Mouse (Mus musculus) limb, embryonic 12.5 days (tissue): ENCODE results near the gene Atp1a2. TPM values are rescaled to one million over a fixed set of nuclear protein-coding genes. Genes with fewer than 3 reads are reported as not detected.
A peak's percentile ranks its signal among the peaks of the same experiment; 100 is the strongest.

ENCODE experiments used
- ATAC-seq: fragments of 200-750 bp; cut with Nextera tagmentation; 2 replicates; pipeline ENCODE4 v1.8.0; 2017; ENCODE audit warnings: low read depth, moderate TSS enrichment; ENCODE audit not compliant: insufficient number of reproducible peaks, insufficient read depth, low FRiP score, low TSS enrichment
- H3K27ac ChIP-seq: fragments of 300-500 bp; sonication (generic); 2 replicates; pipeline ENCODE4 v1.5.1; 2016; ENCODE audit warnings: mild to moderate bottlenecking, moderate library complexity
- H3K27me3 ChIP-seq: fragments of 300-500 bp; sonication (generic); 2 replicates; pipeline ENCODE4 v1.6.1; 2016; ENCODE audit warnings: mild to moderate bottlenecking, moderate library complexity
- H3K36me3 ChIP-seq: fragments of 300-500 bp; sonication (generic); 2 replicates; pipeline ENCODE4 v1.6.1; 2016; ENCODE audit warnings: mild to moderate bottlenecking, moderate library complexity
- H3K4me1 ChIP-seq: fragments of 300-500 bp; sonication (generic); replicated peaks from 2 replicates; pipeline ENCODE4 v1.6.1; 2016
- H3K4me2 ChIP-seq: fragments of 300-500 bp; sonication (generic); 2 replicates; pipeline ENCODE4 v1.6.1; 2016; ENCODE audit warnings: mild to moderate bottlenecking, moderate library complexity
- H3K4me3 ChIP-seq: fragments of 300-500 bp; sonication (generic); replicated peaks from 2 replicates; pipeline ENCODE4 v1.5.1; 2016; ENCODE audit warnings: mild to moderate bottlenecking
- H3K9ac ChIP-seq: fragments of 300-500 bp; sonication (generic); replicated peaks from 2 replicates; pipeline ENCODE4 v1.6.1; 2016; ENCODE audit warnings: mild to moderate bottlenecking, moderate library complexity
- H3K9me3 ChIP-seq: fragments of 300-500 bp; sonication (generic); 2 replicates; pipeline ENCODE4 v1.6.1; 2016; ENCODE audit warnings: mild to moderate bottlenecking, moderate library complexity
- WGBS: fragments of 180-500 bp; shearing (Covaris S2); methylation state at CpG from one replicate; pipeline ENCODE4 v1.1.7; 2016; 5-methylcytosine and 5-hydroxymethylcytosine counted together
- polyA plus RNA-seq: library from polyadenylated mRNA; unstranded; fragments of >200 nt; fragmentation: Nextera tagmentation; extraction: Ambion mirVana; gene quantifications from 2 replicates; pipeline ENCODE4 v1.2.1, GENCODE M21; 2016

The Atp1a2 gene
- polyA plus RNA-seq, 1 experiment from 2014 or later = 5.1 TPM

DNA sequence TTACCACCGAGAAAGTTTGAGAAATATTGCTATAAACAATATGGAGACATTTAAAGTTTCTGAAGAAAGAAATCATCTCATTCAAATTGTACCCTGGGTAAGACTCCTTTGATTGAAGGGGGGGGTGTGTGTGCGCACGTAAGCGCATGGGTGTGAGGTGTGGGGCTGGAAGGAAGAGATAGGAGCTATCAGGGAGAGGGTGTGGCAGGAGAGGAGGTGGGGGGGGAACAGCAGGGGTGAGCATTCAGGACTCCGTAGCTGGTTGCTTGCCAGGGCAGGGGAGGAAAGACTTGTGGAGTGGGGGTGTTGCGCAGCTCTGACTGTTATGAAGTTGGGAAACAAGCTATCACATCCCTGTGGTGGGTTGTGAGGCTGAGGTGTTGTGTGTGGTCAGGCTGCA, 6.6 kb upstream of the Atp1a2 start:
- H3K4me1 ChIP-seq = peaks cover 59% of the 10 kb centered on the region
- WGBS = 78% methylated on average over 6 of the region's 6 CpGs
- ATAC-seq = no peak

DNA sequence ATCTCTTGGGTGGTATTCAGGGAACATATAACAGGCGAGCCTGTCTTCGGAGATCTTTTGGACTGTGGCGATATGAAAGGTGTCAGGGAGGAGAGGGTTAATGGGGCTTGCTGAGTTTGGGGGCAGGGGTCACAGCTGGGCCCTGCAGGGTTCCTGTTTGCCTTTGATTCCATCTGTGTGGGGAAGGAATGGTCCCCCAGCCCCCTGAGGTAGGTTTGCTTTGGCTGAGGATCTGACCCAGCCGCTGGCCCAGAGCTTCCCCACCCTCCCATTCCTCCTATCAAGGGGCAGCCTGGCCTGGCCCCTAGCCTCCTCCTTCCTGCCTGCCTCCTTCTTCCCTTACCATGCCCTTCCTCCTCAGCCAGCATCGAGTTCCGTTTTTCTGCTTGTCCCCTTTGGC, 5.0 kb upstream of the Atp1a2 start:
- Histone ChIP-seq H3K4me3 (no peak overlapping the region), H3K4me1 (peaks cover 63% of the 10 kb centered on the region), H3K27me3 (no peaks in the 10 kb centered on the region), H3K4me2 (no peak overlapping the region), H3K27ac (peak overlapping the region; percentile 51; the same call in 1 of the 2 replicates), H3K9me3 (no peaks in the 10 kb centered on the region), H3K9ac (no peak overlapping the region), H3K36me3 (no peaks in the 10 kb centered on the region)
- 9% methylated on average over 6 of the region's 6 CpGs for WGBS
- ATAC-seq = no peak

More for the DNA sequence above, 6.6 kb upstream of the Atp1a2 start:
- H3K4me3 ChIP-seq = no peak overlapping the region
- H3K36me3 ChIP-seq = no peaks in the 10 kb centered on the region
- no peak overlapping the region for H3K4me2 ChIP-seq
- no peak overlapping the region for H3K9ac ChIP-seq
- no peaks in the 10 kb centered on the region for H3K9me3 ChIP-seq
- H3K27me3 ChIP-seq = no peaks in the 10 kb centered on the region
- no peak overlapping the region for H3K27ac ChIP-seq

DNA sequence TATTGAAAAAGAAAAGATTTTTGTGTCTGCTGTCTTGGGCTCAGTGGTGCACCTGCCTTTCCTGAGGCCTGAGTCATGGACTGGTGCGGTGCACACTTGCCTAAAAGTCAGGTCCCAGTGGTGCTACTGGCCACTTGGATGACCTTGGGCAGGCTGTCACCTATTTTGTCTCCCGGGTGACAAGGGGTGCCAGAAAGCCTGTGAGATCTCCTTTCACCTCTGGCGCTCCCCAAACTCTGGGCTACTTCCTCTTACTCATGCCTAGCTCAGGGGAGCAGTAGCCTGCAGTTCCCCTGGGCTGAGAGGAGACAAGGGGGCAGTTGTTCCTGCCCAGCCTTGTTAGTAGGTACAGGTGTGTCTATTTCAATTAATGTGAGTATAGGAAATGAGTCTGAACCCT, 4.4 kb upstream of the Atp1a2 start:
- Histone ChIP-seq H3K27me3 (no peaks in the 10 kb centered on the region), H3K9me3 (no peaks in the 10 kb centered on the region), H3K9ac (no peak overlapping the region), H3K4me1 (peaks cover 63% of the 10 kb centered on the region), H3K36me3 (no peaks in the 10 kb centered on the region), H3K4me3 (no peak overlapping the region), H3K27ac (no peak overlapping the region), H3K4me2 (no peak overlapping the region)
- ATAC-seq = no peak
- WGBS = 42% methylated on average over 3 of the region's 3 CpGs

DNA sequence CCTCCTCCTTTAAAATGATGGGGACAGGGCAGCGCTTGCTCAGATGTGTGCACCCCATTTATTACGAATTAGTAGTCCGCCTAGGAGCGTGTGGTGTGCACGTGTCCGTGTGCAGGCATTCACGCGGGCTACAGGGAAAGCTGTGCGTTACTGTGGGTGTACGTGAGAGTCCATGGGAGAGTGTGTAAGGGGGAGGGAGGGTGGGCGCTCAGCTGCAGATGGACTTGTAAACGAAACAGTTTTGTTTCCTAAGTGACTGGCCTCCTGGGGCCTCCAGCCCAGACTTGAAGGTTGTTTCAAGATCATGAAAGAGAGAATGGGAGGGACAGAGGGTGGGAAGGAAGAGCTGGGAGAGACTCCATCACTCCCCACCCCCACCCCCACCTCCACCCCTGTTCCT, 3.3 kb upstream of the Atp1a2 start:
- Histone ChIP-seq H3K4me1 (peaks cover 75% of the 10 kb centered on the region), H3K4me2 (no peak overlapping the region), H3K27me3 (no peaks in the 10 kb centered on the region), H3K9me3 (no peaks in the 10 kb centered on the region), H3K36me3 (no peaks in the 10 kb centered on the region), H3K9ac (no peak overlapping the region), H3K27ac (peak overlapping the region; percentile 18; the same call in 1 of the 2 replicates), H3K4me3 (no peak overlapping the region)
- no peak for ATAC-seq
- 24% methylated on average over 12 of the region's 12 CpGs for WGBS

DNA sequence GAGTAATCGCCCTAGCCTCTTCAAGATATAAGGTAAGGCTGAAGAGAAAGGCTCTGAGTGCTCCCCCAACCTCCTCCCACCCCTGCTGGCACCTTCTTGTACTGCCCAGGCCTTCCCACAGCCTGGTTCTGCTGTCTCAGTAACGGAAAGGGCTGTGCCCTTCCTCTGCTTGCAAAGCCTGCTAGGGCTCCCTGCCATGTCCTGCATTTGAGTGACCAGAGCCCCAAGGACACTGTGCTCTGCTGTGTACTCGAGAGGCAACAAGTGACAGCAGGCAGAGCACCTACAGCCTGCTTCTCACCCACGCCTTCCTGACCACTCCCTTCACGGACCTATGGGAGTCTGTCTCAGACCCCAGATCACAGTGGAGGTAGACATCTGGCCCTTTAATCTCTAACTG, 2.4 kb upstream of the Atp1a2 start:
- no peaks in the 10 kb centered on the region for H3K27me3 ChIP-seq
- peak overlapping the region; percentile 18; the same call in 1 of the 2 replicates for H3K27ac ChIP-seq
- H3K36me3 ChIP-seq = no peaks in the 10 kb centered on the region
- H3K4me3 ChIP-seq = no peak overlapping the region
- WGBS = 55% methylated on average over 5 of the region's 5 CpGs
- H3K4me1 ChIP-seq = peaks cover 84% of the 10 kb centered on the region
- no peak overlapping the region for H3K4me2 ChIP-seq
- no peaks in the 10 kb centered on the region for H3K9me3 ChIP-seq
- no peak for ATAC-seq
- no peak overlapping the region for H3K9ac ChIP-seq

DNA sequence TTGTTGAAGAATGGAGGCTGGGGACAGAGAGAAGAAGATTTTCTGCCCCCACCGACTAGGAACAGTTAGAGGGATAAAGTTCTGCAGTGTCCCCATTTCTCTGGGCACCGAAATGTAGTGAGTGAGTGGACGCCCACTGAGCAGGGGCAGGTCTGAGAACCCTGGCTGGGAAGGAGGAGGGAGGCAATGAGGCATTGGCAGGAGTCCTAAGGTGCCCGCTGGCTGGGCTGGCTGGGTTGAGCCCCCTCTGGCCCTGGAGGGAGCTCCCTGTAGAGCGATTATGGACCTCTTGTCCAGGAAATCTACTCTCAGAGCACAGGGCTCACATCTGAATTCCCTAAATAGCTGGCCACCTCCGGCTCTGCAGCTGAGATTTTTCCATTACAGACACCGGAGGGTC, 1.7 kb upstream of the Atp1a2 start:
- Histone ChIP-seq H3K4me2 (no peak overlapping the region), H3K27ac (no peak overlapping the region), H3K4me1 (peaks cover 89% of the 10 kb centered on the region), H3K9ac (no peak overlapping the region), H3K9me3 (no peaks in the 10 kb centered on the region), H3K36me3 (no peaks in the 10 kb centered on the region), H3K4me3 (no peak overlapping the region), H3K27me3 (no peaks in the 10 kb centered on the region)
- no peak for ATAC-seq
- WGBS = 57% methylated on average over 7 of the region's 7 CpGs

DNA sequence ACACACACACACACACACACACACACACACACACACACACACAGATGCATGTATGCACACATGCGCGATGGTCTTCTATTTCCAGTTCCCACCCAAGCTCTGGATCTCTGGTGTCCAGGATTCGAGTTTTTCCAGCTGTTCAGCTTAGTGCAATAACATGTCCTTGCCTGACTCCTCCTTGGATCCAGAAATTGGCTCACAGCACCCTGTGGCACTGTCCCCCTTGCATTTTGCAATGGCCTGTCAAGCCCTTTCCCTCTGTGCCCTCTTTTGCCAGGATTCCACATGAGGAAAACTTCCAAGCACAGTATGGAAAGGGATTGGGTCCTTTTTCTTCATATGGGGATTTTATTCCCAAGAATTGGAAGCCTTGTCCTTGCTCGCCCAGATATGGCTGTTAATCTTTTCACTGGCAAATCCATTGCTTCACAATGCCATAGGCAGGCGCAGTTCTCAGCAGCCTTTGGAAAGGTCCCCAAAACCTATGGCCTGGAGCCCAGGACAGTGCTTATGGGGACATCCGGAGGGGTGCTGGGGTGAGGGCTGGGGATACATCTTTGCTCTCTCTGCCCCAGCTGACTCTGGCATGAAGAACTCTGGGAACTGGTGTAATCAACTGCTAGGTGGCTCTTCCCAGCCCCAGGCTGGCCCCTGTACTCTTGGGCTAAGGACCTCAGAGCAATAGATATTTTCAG, 901 bp downstream of the Atp1a2 start:
- no peaks in the 10 kb centered on the region for H3K9me3 ChIP-seq
- H3K4me1 ChIP-seq = peaks cover 72% of the 10 kb centered on the region
- peak overlapping the region; percentile 50 for H3K4me2 ChIP-seq
- H3K27ac ChIP-seq = peak overlapping the region; percentile 88
- WGBS = 76% methylated on average over 6 of the region's 6 CpGs
- H3K36me3 ChIP-seq = no peaks in the 10 kb centered on the region
- peak overlapping the region; percentile 28 for H3K4me3 ChIP-seq
- H3K27me3 ChIP-seq = no peaks in the 10 kb centered on the region
- H3K9ac ChIP-seq = peak overlapping the region; percentile 28; the same call in 1 of the 2 replicates
- ATAC-seq = no peak

DNA sequence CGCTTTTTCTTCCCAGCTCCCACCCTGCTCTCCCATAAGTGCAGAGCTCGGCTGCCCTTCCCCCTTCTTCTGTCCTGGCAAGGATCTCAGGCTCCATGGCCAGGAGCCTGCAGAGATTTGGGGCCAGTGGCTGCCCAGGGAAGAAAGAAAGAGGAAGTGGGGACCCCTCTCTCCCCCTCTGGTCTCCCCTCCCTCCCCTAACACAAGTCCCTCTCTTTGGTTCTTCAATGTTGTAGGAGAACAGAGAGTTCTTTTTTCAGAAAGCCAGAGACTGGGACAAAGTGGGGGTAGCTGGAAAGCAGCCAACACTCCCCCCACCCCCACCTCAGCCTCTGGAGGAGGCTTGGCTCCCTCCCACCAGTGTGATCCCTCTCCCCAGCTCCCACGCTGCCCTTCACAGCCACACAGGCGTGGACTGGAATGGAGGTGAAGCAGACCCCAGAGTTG, 2.1 kb downstream of the Atp1a2 start:
- Histone ChIP-seq H3K36me3 (peaks cover 2% of the 10 kb centered on the region; the same call in 1 of the 2 replicates), H3K27ac (peak overlapping the region; percentile 88), H3K9ac (no peak overlapping the region), H3K9me3 (no peaks in the 10 kb centered on the region), H3K4me2 (peak overlapping the region; percentile 50), H3K4me3 (no peak overlapping the region), H3K4me1 (peaks cover 61% of the 10 kb centered on the region), H3K27me3 (no peaks in the 10 kb centered on the region)
- ATAC-seq = peak; percentile 63
- 39% methylated on average over 4 of the region's 4 CpGs for WGBS

DNA sequence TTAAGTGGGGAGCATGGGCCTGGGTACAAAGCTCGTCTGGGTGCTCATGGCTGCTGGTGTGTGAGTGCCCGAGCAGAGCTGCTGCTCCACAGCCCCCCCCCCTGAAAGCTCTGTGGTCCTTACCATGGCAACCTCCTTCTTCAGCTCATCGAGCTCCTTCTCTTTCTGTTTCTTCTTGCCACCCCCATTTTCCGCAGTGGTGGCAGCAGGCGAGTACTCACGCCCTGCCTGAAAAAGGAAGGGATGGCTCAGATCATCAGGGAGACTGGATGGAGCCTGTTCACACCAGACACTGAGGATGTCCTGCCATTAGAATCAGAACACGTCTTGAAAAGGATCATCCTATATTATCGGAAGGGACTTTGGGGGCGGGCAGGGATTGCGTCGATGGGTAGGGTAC, 4.4 kb downstream of the Atp1a2 start:
- WGBS = 95% methylated on average over 11 of the region's 11 CpGs
- Histone ChIP-seq H3K4me3 (no peak overlapping the region), H3K9me3 (no peaks in the 10 kb centered on the region), H3K4me2 (no peak overlapping the region), H3K27ac (no peak overlapping the region), H3K36me3 (peaks cover 6% of the 10 kb centered on the region; the same call in 1 of the 2 replicates), H3K27me3 (no peaks in the 10 kb centered on the region), H3K4me1 (peaks cover 40% of the 10 kb centered on the region), H3K9ac (no peak overlapping the region)
- ATAC-seq = no peak

DNA sequence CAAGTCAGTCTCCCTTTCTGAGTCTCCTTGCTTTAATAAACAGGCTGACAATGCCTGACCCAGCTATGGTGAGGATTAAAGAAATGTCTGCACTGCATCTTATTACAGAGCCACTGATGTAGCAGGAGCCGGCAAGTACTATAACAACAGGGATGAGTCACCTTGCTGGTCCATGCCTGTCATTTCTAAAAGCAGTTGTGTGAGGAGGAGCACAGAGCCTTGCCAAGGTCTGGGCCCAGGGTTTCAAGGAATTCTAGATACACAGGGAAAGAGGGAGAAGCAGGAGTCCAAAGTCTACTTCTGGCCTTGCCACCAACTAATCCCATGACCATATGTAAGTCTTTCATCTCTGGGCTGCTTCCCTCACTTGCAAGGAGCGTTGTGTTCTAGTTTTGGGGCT, 5.0 kb downstream of the Atp1a2 start:
- Histone ChIP-seq H3K9me3 (no peaks in the 10 kb centered on the region), H3K4me2 (no peak overlapping the region), H3K4me3 (no peak overlapping the region), H3K36me3 (peaks cover 6% of the 10 kb centered on the region; the same call in 1 of the 2 replicates), H3K4me1 (peaks cover 34% of the 10 kb centered on the region), H3K27me3 (no peaks in the 10 kb centered on the region), H3K27ac (no peak overlapping the region), H3K9ac (no peak overlapping the region)
- WGBS = 75% methylated on average over 2 of the region's 2 CpGs
- ATAC-seq = no peak

DNA sequence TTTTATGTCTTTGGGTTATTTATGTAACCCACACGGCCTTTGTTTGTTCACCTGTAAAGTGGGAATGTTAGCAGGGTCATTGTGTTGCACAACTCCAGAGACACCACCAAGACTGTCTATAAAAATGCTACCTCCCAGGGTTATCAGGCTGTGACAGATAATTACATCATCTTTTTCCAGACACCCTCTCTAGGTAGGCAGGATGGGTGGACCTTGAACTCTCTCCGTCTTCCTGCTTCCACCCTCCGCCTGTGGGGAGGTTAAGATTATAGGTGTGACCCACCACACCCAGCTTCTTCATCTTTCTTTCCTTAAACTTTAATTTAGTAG, 8.3 kb downstream of the Atp1a2 start:
- no peak for ATAC-seq
- Histone ChIP-seq H3K4me3 (no peak overlapping the region), H3K9ac (no peak overlapping the region), H3K27ac (no peak overlapping the region), H3K9me3 (no peaks in the 10 kb centered on the region), H3K4me1 (peaks cover 1% of the 10 kb centered on the region; the same call in 1 of the 2 replicates), H3K36me3 (peaks cover 6% of the 10 kb centered on the region; the same call in 1 of the 2 replicates), H3K4me2 (no peak overlapping the region), H3K27me3 (no peaks in the 10 kb centered on the region)
- WGBS = 71% methylated on average over 3 of the region's 3 CpGs
